Mouse (Mus musculus): ENCODE results near the gene Plce1.
"Not testable (repeated sequence)": the region's sequence is repeated elsewhere in the genome, so short reads cannot be mapped to it uniquely, and the experiment has no call there.

Plce1 gene

GRCm38 (mm10) chr19:38498233-38498632, 17.3 kb downstream of the Plce1 start:
- no peak for DNase-seq

GRCm38 (mm10) chr19:38504597-38504996, 23.7 kb downstream of the Plce1 start:
- no peak for DNase-seq

GRCm38 (mm10) chr19:38506131-38506530, 25.2 kb downstream of the Plce1 start:
- no peak for DNase-seq

- no peak for DNase-seq
These were observed 26.5 kb downstream of the Plce1 start for GRCm38 (mm10) chr19:38507251-38507965.

DNA sequence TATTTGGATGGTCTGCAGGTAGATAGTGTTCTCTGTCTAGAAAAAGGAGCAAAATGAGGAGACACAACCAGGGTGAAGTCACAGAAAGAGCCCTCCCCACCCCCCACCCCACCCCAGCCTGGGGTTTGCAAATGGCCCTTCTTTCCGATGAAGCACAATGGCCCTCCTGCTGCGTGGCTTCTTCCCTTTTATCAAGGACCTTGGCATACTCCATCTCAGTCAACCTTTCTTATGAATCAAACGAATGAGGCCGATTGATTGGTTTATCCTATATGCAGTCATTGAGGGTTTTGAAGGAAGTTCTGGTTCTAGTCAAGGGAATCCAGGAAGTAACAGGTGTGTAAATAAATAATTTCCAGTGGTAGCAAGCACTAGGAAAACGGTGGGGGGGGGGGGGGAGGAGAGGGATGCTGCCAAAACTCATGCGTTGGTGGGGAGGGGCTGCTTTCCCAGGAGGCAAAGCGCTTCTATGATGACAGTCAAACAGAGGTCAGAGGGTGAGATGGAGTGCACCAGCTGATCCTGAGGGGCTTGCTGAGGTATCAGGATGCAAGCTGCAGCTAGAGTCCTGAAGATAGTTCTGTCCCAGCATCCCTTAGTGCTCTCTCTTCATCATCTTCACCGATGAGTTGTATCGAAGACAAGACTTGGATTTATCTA, 27.2 kb downstream of the Plce1 start:
- DNase-seq = no peak

DNA sequence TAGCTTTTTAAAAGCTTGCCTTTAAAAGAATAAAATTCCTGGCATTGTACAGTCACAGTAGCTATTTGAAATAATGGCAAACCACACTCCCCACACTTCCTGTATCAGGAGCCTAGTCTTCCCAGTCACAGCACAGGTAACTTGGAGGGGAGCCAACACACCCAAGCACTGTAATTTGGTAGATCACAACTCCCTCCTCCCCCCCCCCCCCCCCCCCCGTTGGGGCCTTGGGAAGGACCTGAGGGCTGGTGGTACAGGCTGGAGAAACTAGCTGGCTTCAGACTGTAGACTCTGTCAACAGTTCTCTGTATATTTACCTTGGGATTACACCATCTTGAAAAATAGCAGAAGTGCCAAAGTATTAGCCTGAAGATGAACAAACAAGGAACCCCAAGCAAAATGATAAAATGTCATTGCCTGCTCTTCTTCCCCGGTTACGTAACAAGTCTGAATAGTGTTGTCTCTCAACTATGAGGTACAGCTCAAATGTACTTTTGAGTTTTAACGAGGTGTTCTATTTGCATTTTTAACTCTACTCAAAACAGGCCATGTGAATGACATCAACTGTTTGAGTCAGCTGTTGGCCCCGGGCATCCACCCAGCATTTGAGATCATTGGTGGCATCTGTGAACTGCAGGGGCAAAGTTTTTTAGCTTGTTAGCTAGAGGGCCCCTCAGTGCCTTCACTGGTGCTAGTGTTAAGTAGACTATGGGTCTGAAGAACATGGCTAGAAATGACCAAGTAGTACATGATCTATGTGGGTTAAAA, 33.7 kb downstream of the Plce1 start:
- DNase-seq = no peak

- DNase-seq = no peak
These were observed 45.9 kb downstream of the Plce1 start for GRCm38 (mm10) chr19:38526855-38527254.

GRCm38 (mm10) chr19:38527475-38527874, 46.6 kb downstream of the Plce1 start:
- DNase-seq = no peak

GRCm38 (mm10) chr19:38533230-38533629, 52.3 kb downstream of the Plce1 start:
- DNase-seq = no peak

GRCm38 (mm10) chr19:38539338-38539737, 58.4 kb downstream of the Plce1 start:
- no peak for DNase-seq

DNA sequence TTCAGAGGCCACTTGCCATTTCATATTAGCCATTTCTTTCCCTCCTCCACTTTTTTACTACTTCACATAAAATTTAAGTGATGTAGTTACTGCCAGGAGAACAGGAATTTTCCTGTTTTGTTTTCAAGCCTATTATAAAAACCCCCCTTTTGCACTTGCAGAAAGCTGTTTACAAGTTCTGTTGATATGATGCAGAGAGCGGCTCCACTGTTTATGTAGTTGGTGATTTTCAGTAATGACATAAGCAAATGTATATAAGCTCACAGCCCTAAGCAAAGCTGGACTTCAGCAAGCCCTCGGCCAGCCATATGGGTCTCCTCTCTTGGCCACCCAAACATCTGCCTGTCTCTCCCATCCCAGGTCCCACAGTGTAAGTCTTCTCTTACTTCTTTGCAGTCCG, 59.6 kb downstream of the Plce1 start:
- no peak for DNase-seq

- DNase-seq = no peak
These were observed 68.7 kb downstream of the Plce1 start for GRCm38 (mm10) chr19:38549487-38550058.

DNA sequence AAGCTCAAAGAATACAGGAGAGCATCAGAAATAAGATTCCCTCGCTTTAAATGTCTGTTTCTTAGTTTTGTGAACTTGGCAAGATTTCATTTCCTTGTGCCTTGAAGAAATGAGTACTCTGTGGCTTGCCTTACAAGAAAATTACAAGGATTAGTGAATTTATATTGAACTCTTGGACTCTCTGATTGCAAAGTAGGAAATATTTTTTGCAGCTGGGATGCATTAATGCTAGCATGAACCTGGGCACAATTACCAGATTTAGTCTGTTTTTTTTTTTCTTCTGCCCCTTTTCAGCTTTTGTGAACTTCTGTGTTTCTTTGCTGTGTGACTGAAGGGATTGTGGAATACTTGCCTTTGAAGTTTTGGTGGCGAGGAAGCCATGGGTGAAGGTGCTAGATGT, 72.6 kb downstream of the Plce1 start:
- DNase-seq = no peak

DNA sequence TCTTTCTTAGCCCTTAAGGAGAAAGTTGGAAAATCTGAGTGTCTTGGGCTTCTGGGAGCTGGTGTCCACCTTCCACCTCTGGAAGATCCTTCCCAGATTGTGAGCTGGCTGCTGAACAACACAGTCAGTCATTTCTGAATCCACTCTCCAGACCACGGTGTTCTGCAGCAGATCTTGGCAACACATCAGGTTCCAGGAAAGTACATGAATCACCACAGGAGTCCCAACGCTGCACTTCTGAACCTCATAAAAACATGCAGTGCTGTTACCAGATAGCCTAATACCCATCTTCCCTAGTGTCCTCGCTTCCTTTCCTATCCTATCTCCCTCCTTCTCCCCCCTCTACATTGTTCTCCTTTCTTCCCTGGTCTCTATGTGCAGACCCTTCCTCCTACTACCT, 74.5 kb downstream of the Plce1 start:
- no peak for DNase-seq

DNA sequence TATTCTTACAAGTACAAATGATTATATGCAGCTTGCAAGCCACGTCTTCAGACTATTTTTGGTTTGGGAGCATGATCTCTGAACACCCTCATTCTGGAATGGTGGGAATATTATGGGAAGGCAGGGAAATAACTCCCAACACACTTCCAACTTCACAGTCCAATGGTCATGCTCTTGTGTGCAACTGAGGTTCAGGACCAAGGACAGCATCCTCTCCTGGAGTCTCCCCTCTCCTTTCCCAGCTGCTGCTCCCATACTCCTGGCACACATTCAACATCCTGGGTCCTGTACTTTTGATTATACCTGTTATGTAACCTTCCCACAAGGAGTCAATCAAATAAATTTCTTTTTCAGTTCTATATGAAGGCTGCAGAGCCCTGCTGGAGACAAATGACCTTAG, 77.9 kb downstream of the Plce1 start:
- no peak for DNase-seq

- DNase-seq = not testable (repeated sequence)
These were observed 81.0 kb downstream of the Plce1 start for GRCm38 (mm10) chr19:38561887-38562286.

GRCm38 (mm10) chr19:38566156-38566555, 85.2 kb downstream of the Plce1 start:
- no peak for DNase-seq

GRCm38 (mm10) chr19:38566752-38567151, 85.8 kb downstream of the Plce1 start:
- no peak for DNase-seq

- DNase-seq = no peak
These were observed 86.4 kb downstream of the Plce1 start for GRCm38 (mm10) chr19:38567331-38567730.

DNA sequence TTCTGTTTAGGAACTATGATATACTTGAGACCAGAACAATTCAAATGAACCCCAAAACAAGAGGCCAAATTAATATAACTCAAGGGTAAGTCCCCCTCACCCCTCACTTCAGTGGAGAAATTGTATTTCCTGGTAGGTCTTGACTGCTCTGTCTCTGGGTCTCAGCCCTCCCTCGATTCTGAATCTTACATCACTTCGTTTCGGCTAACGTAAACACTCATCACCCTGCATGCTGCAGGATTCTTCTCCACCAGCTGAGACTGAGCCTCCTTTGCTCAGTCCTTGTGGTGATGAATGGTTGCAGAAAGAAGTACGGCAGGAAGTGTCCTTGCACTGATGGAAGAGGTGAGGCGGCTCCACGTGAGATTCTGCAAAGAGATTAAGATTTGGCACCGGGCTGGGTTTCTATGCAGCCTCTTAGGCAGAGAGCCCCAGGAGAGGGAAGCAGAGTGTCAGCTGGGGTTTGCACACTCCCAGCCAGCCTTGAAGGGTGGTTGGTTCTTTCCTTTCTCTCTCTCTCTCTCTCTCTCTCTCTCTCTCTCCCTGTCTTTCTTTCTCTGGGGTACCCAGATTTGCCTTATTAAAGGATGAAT, 97.7 kb downstream of the Plce1 start:
- no peak for DNase-seq

GRCm38 (mm10) chr19:38582861-38583260, 102.0 kb downstream of the Plce1 start:
- DNase-seq = no peak

- no peak for DNase-seq
These were observed 106.7 kb downstream of the Plce1 start for GRCm38 (mm10) chr19:38587559-38587958.

DNA sequence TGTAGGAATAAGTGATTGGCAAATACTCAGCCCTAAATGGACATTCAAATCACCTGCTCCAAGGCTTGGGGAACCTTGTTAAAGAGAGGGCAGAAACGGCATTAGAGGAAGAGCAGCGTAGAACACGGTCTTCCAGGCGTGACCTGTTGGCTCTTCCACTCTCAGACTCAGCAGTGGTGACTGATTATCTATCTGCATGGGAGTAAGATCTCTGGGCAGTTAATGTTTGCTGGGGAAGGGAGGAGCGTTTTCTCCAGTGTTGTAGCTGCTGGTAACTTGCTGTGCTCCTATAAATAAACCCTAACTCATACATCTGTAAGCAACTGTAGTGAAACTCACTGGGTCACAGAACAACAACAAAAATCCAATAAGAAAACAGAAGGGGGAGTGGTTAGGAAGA, 108.6 kb downstream of the Plce1 start:
- DNase-seq = no peak

Data from cerebellum, adult 11-12 months (tissue).